Mouse (Mus musculus) right cerebral cortex, postnatal 4 days (tissue): Measurements from ENCODE around the gene Katnb1.

Experiments
- DNase-seq: peaks from one replicate; pipeline ENCODE4 v3.0.0-alpha.2; 2022

Katnb1 gene

DNA sequence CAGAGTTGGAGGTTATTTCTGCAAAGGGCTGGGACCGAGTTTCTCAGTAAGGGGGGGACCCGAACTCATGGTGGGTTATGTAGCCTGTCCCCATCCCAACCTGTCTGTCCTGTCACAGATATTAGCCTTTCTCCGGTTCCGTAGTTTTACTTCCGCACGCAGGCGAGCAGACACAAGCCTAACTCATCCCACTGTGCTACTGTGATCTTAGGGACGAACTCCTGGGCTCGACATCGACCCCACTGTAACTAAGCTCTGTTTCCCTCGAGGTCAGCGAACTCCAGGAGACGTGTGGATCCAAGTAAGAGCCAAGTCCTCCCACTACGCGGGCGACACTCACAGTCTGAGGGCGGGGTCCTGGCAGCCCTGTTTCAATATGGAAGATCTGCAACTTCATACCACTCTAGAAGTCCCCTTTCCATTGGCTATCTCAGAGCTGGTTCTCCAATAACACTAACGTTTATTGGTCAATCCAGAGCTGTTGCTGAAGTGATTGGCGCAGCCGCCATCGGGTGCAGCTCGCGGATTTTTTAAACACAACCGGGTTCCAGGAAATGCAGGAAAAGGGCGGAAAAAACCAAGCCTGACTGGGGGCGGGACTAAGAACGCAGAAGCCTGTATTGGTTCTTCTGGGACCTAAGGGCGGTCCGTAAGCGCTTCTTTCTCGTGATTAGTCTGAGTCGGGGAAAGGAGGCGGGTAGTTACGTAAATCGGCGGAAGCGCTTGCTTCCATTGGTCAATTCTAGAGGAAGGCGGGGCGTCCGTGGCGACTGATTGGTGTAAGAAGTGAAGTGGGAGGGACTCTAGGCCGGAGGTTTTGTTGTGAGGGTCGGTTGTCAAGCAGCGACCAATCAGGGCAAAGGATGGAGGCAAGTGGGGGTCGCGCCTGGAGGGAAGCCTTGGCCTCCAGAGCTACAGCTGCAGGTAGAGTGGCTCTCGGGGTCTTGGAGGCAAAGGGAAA, at the start of gene Katnb1:
Gene Katnb1, plus strand, starts transcription at position 806 of the 961 bp plus-strand sequence.
- DNase-seq: peak; percentile 94

DNA sequence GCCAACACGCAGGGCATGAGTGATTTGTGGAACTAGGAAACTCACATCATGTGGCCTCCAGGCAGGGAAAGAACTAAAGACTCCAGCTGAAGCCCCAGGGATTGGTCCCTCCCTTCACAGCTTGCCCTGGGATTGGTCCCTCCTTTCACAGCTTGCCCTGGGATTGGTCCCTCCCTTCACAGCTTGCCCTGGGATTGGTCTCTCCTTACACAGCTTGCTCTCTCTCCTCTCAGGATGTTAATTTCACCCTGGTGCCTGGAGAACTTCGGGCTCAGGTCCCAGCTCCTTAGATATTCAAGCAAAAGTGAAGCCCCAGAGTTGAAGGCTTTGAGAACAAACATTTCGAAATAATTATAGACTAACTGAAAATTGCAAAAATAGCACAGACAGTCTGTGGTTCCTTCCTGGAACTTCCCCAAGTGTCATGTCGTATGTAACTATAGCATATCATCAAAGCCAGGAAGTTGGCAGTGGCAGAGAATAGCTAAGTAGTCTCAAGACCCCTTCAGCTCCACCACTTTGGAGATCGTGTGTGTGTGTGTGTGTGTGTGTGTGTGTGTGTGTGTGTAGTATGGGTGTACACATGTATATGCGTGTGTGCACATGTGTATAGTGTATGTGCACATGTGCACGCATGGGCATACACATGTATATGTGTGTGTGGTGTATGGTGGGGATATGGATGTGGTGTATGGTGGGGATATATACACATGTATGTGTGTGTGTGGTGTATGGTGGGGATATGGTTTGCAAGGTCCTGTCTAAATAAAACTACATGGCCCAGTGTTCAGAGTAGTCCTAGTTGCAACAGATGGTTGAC, 43.7 kb upstream of the Katnb1 start:
- DNase-seq: peak; percentile 51

DNA sequence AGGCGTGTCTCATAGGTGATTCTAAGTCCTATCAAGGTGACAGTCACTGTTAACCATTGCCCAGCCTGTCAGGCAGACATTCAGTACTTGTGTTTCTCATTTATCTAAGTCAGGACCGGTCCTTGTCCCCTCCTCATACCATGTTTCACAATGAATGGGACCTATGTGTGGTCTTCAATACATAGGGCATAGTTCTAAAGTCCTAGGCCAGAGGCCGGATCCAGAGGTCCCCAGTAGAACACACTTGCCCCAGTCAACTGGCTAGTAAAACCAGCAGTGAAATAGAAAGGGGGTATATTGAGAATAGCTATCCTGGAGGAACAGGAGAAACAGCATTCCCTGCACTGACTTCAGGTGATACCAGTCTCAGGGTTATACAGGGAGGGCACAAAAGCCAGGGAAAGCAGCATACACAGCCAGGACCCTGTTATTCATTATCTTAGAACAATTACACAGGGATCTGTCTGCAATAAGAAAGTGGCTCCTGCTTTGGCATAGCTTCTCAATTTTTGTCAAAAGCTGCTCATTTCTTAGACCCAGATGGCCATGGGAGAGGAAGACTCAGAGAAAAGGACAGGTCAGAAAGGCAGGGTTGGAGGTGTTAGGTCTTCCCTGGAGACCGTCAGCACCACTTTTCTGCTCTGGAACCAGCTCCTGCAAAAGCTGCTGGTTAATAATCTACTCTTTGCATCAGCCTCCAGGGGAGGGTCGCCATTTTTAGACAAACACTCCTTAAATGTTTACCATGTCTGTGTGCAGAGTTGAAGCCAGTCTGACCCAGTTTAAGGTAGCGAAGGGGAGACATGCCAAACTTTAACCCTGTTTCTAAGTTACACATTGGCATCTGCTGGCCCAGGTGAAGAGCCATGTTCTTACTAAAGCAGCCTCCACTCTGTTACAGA, 38.9 kb upstream of the Katnb1 start:
- no peak for DNase-seq

GRCm38 (mm10) chr8:95044811-95045210, 36.2 kb upstream of the Katnb1 start:
- no peak for DNase-seq

DNA sequence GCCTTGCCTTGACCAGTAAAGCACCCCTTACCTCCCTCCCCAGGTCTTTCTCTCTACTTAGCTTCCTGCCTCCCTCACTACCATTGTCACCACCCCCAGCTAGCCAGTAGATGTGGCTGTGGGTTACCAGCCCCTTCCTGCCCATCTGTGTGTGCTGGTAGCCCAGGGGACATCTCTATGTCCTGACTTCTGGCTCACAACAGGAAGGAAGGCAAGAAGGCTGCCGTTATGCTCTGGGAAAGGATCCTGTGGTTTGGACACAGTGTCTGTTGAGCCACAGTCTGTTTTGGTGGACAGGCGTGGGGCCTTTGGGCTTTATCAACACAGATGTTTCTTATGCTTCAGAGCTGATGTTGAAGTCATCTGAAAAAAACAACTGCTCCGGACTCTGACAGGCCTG, 34.0 kb upstream of the Katnb1 start:
- DNase-seq: no peak

DNA sequence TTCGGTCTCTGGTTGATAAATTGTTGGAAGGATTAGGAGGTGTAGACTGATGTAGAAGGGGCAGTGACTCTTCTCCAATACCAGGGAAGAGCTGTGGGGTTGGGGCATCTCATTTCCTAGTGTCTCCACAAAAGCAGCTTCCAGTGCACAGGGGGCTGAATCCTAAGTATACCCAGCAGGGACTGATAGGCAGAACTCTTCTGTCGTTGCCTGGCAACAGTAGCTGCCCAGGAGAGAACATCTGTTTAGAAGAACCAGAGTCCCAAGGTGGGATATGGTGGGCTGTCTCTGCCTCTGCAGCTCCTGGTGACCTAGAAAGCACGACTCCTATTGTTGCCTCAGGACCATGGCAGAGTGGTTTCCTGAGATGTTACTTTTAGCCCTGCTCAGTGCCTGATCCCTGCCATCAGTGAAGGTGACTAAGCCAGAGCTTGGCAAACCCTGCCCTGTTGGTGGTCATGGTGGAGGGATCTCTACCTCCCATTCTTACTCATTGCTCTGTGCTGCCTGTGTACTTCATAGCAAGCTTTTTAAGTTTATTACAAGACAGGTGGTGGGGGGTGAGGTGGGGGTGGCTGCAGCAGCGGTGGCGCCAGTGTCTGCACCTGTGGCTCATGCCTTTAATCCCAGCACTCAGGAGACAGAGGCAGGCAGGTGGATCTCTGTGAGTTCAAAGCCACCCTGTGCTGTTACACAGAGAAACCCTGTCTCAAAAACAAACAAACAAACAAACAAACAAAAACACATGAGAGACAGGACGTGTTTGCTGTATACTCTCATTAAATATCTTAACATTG, 32.9 kb upstream of the Katnb1 start:
- DNase-seq: no peak

GRCm38 (mm10) chr8:95049636-95050035, 31.4 kb upstream of the Katnb1 start:
- DNase-seq: no peak

DNA sequence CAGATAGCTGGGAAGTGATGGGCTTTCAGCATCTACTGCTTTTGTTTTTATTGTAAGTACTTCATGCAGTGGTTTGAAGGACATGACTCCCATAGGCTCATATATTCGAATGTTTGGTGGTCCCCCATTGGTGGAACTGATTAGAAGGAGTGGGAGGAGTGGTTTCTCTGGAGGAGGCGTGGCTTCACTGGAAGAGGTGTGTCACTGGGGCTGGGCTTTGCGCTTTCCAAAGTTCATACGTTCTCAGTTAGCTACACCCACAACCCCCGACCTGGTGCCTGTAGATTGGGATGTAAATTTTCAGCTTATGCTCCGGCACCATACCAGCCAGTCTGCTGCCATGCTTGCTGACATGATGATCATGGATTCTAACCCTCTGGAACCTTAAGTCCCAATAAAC, 26.5 kb upstream of the Katnb1 start:
- DNase-seq: no peak

DNA sequence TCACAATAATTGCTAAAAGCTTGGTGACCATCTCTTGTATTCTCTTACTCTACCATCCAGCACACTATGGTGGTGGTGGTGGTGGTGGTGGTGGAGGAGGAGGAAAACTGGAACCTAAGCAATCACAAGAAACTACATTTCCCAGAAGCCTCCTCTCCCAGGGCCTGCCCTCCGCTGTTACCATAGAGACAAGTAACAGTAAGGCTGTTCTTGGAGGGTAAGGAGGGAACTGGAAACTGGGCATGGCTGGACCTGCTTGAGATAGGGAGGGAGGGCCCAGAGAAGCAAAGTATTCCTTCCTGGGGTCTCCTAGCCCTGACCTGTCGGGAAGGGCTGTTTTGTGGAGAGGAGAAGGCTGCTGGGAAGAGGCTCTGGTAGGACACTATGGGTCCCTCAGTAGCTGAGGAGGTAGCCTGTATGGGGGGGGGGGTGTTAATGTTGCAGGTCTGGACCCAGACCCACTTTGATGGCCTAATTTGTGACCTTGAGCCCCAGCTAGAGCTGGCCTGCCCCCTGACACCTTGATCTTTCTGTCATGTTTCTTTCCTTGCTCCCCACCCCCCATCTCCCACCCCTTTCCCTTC, 26.0 kb upstream of the Katnb1 start, which contains the start of gene Drc7:
Gene Drc7, plus strand, starts transcription at position 177 of the 584 bp plus-strand sequence.
- DNase-seq: no peak

DNA sequence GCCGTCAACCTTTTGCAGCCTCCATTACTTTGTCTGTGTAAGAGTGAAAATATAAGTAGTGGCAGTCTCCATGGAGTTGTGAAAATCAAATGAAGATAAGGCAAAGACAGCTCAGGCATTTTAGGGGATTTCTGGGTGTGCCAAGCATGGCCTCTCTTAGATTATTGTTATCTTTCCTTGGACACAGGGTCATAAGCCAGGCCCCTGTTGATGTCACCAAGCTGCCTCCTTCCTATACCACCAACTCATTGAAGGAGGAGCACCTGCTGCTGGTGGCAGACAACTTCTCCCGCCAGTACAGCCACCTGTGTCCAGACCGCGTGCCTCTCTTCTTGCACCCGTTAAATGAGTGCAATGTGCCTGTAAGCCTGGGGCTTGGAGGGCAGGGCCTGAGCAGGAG, 24.6 kb upstream of the Katnb1 start:
- no peak for DNase-seq

DNA sequence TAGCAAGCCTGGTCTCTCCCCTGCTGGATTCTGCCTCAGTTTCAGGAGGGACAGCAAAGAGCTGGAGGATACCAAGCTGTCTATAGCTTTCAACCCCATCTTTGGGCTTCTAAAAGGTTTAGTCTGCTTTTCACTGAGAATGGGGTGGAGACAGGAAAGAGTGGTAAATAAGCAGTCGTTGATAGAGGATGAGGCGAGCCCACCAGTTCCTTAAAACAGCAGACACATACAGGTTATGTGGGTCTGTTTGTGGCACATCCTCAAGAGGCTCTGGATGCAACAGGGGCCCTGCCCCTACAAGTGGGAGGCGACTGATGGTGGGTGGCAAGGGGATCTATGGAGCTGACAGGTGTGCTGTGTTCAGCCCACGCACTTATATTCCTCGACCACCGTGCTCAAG, 22.3 kb upstream of the Katnb1 start:
- no peak for DNase-seq

DNA sequence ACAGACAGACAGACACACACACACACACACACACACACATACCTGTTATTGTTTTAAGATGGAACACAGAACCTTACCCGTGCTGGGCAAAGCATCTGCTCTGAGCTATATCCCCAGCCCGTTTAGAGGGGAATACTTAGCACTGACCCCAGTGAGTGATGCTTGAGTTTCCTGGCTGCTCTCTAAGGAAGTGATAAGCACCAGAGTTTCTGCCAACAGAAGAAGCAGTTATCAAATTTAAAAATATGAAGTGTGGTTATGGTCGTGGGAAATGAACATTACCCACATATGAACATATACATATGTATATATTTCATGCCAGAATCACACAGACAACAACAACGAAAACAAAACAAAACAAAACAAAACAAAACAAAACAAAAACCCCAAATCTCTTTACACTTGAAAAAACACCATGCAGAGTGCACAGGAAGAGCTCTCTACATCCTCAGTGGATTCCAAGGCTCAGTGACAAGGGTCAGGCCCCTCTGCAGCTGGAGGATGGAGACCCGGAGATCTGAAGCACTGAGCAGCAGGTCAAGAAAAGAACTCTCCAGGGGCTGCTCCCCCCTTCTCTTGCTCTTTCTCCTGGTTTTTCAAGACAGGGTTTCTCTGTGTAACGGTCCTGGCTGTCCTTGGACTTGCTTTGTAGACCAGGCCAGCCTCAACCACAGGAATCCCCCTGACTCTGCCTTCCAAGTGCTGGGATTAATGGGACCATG, 21.0 kb upstream of the Katnb1 start:
- no peak for DNase-seq

DNA sequence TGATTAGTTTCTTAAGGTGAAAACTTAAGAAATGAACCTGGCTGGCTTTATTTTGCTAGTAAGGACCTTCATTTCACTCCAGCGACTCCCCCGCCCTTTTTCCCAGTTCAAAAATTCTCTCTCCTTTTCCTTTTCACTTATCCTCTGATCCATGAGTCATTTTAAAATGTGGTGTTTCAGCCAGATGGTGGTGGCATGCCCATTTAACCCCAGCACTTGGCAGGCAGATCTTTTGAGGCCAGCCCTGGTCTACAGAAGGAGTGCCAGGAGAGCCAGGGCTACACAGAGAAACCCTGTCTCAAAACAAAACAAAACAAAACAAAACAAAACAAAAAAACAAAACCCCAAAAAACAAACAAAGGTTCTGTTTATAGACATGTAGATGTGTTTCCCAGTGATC, 16.5 kb upstream of the Katnb1 start:
- DNase-seq: no peak

- DNase-seq: peak; percentile 70
Observed at GRCm38 (mm10) chr8:95067582-95067981, 13.4 kb upstream of the Katnb1 start.

GRCm38 (mm10) chr8:95075504-95075903, 5.5 kb upstream of the Katnb1 start:
- no peak for DNase-seq

DNA sequence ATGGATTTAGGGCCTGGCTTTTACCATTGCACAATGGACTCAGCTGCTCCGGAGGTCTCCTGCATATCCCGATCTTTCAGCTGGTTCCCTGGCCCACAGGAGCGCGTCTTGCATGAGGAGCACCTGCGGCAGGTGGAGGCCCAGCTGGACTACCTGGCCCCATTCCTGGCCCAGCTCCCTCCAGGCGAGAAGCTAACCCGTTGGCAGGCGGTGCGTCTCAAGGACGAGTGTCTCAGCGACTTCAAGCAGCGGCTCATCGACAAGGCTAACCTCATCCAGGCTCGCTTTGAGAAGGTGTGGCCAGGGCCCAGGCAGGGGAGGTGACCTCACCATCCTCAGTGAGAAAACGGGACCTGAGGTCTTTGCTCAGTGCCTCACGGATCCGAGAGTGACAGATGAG, 4.8 kb upstream of the Katnb1 start:
- DNase-seq: no peak

DNA sequence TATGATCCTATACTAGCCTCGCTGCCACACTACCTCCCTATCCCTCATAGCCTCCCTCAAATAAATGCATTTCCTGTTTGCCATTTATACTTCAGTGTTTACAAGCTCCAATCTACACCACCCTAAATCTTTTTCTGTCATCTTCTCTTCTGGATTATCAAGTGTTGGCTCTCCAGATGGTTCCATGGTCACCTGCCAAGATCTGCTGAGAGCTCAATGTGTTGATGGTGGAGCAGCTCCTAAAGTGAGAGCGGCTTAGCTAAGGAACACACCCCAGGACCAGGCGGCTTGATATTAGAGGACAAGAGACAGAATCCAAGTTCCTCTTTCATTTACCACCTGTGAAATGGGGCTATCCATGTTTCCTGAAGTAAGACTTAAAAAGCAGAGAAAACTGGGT, 2.9 kb upstream of the Katnb1 start:
- DNase-seq: no peak

DNA sequence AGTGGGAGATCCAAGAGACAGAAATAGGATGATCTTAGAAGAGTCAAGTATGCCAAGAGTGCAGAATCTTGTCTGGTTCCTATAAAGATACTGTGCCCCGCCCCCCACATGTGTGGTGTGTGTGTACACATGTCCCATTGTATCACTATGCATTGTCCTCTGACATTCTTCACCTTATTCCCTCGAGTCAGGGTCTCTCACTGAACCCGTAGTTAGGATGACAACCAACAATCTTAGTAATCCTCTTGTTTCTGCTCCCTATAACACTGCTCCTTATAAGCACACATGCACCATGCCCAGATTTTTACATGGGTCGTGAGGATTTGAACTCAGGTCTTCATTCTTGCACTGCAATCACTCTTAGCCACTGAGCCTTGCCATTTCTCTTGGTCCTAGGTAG, 1.7 kb upstream of the Katnb1 start:
- no peak for DNase-seq

- DNase-seq: no peak
Observed at GRCm38 (mm10) chr8:95081650-95082049, 664 bp downstream of the Katnb1 start.

GRCm38 (mm10) chr8:95084261-95084660, 3.3 kb downstream of the Katnb1 start:
- DNase-seq: no peak
